In the genomic region with DNA sequence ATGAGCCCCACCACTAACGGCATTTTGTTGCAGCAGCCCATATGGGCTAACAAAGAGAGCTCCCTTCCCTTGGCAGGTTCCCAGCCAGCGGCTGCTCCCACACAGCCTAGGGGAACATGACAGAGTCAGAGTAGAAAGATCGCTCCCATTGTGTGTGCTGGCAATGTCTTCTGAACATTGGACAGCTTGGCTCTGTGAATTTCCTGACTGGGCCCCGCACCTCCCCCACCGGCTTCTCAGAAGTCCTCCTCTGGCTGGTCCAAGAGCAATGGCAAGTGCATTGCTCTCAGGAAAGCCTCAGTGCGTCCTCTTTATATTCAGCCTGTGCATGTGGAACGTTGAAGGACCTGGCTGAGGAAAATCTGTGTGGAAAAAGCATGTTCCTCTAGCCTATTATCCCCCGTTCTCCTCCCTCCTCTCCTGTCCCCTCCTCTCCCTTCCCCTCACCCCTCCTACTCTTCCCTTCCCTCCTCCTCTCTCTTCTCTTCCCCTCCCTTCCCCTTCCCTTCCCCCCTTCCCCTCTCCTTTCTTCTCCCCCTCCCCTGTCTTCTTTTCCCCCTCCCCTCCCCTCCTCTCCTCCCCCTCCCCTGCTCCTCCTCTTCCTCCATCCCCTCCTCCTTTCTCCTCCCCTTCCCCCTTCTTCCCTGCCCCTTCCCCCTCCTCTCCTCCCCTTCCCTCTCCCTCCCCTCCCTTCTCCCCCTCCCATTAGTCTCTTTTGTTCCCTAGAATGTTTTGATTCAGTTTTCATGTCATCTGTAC, we compare ENCODE assay signal across 8 mouse cellular contexts. TPM values are rescaled to one million over a fixed set of nuclear protein-coding genes. Genes with fewer than 3 reads are reported as not detected.
A peak's percentile ranks its signal among the peaks of the same experiment; 100 is the strongest.
DNase-seq lines count a peak whose midpoint lies in the region; ATAC-seq lines count a peak whose summit lies in the region.

No protein-coding gene starts in this region.

- DNase-seq in left cerebral cortex, adult 18-20 months (ENCODE audit: low spot score in 2 of 2) = peak; percentile 71 to 74
- DNase-seq in left cerebral cortex, adult 11 months (ENCODE audit: low spot score) = no peak
- DNase-seq in heart, postnatal 14 days = peak; percentile 79 to 80
- DNase-seq in layer of hippocampus, adult 11-12 months (ENCODE audit: low spot score) = peak; percentile 82
- peak; percentile 81 for DNase-seq in lung, postnatal 10 days
- peak; percentile 66 for DNase-seq in right cerebral cortex, postnatal 25 days

- ATAC-seq in frontal cortex, adult (ENCODE audit: low TSS enrichment) = peak; percentile 96
- no peak for ATAC-seq in erythroid progenitor cell, adult 5-6 weeks (replicated peaks; ENCODE audit: low FRiP score, poor library complexity, severe bottlenecking)

- intact Hi-C loops in heart, postnatal 14 days (cut with DNase I) = no loop called here

RNA-seq across cellular contexts. Expression of gene Ndufv3, which starts 16.1 kb away (rescaled TPM):
- 100 to 1,000 TPM; 232 to 236 TPM for total RNA-seq in left cerebral cortex, adult 18-20 months (2021)
- 1,000 to 10,000 TPM; 1,261 to 1,328 TPM for total RNA-seq in heart, postnatal 14 days (2021)
- total RNA-seq in erythroid progenitor cell, adult 5-6 weeks (2015; ENCODE audit: low replicate concordance) = 30.6 and 51.6 TPM in 2 replicates
- total RNA-seq in erythroid progenitor cell, adult 5-6 weeks (2017; ENCODE audit: low replicate concordance) = 54.4 and 57.5 TPM in 2 replicates

RNA-seq across cellular contexts. Expression of gene Wdr4, which starts 16.3 kb away (rescaled TPM):
- total RNA-seq in left cerebral cortex, adult 18-20 months (2021) = 10 to 100 TPM; 22.7 to 24.3 TPM
- 1 to 10 TPM; 5.6 to 9.2 TPM for total RNA-seq in heart, postnatal 14 days (2021)
- total RNA-seq in erythroid progenitor cell, adult 5-6 weeks (2015; ENCODE audit: low replicate concordance) = 2.5 and 8.3 TPM in 2 replicates
- 1.8 and 2.4 TPM in 2 replicates for total RNA-seq in erythroid progenitor cell, adult 5-6 weeks (2017; ENCODE audit: low replicate concordance)

RNA-seq across cellular contexts. Expression of gene Pknox1, which starts 28.5 kb away (rescaled TPM):
- 10 to 100 TPM; 15.5 to 16.7 TPM for total RNA-seq in left cerebral cortex, adult 18-20 months (2021)
- total RNA-seq in heart, postnatal 14 days (2021) = 10 to 100 TPM; 11.6 to 15.0 TPM
- total RNA-seq in erythroid progenitor cell, adult 5-6 weeks (2015; ENCODE audit: low replicate concordance) = 21.4 and 24.1 TPM in 2 replicates
- 26.2 and 33.1 TPM in 2 replicates for total RNA-seq in erythroid progenitor cell, adult 5-6 weeks (2017; ENCODE audit: low replicate concordance)

Comparison
In these comparisons a context has a peak if more than half of its experiments do, and no peak if none do; other contexts are left out.
1. RNA of gene Ndufv3, which starts 16.1 kb away (total RNA-seq): 1,261 to 1,328 TPM in heart, postnatal 14 days; 232 to 236 TPM in left cerebral cortex, adult 18-20 months and 30.6 to 57.5 TPM in erythroid progenitor cell, adult 5-6 weeks; every median in the first group is over 4 times any median in the second.